Mouse (Mus musculus): ENCODE results near the gene Fgfr2.

Fgfr2 gene

GRCm38 (mm10) chr7:130340412-130341152 is 2782.6 kb downstream of the Fgfr2 start:
- DNase-seq = no peak

GRCm38 (mm10) chr7:130337601-130338000 is 2785.5 kb downstream of the Fgfr2 start:
- no peak for DNase-seq

- peak; percentile 58 for DNase-seq
Measured at GRCm38 (mm10) chr7:130335440-130336051, 2787.6 kb downstream of the Fgfr2 start.

GRCm38 (mm10) chr7:130332515-130333220 is 2790.5 kb downstream of the Fgfr2 start:
- DNase-seq = no peak

GRCm38 (mm10) chr7:130327603-130328365 is 2795.4 kb downstream of the Fgfr2 start:
- DNase-seq = no peak

GRCm38 (mm10) chr7:130325983-130326433 is 2797.1 kb downstream of the Fgfr2 start:
- DNase-seq = peak; percentile 28

GRCm38 (mm10) chr7:130324716-130325401 is 2798.3 kb downstream of the Fgfr2 start:
- DNase-seq = no peak

GRCm38 (mm10) chr7:130323766-130324165 is 2799.4 kb downstream of the Fgfr2 start:
- no peak for DNase-seq

GRCm38 (mm10) chr7:130319799-130320556 is 2803.2 kb downstream of the Fgfr2 start:
- no peak for DNase-seq

GRCm38 (mm10) chr7:130316294-130316693 is 2806.9 kb downstream of the Fgfr2 start:
- no peak for DNase-seq

GRCm38 (mm10) chr7:130315221-130315620 is 2807.9 kb downstream of the Fgfr2 start:
- no peak for DNase-seq

GRCm38 (mm10) chr7:130314658-130315057 is 2808.5 kb downstream of the Fgfr2 start:
- no peak for DNase-seq

GRCm38 (mm10) chr7:130311362-130311761 is 2811.8 kb downstream of the Fgfr2 start:
- no peak for DNase-seq

- no peak for DNase-seq
Measured at GRCm38 (mm10) chr7:130309180-130309579, 2814.0 kb downstream of the Fgfr2 start.

- DNase-seq = no peak
Measured at GRCm38 (mm10) chr7:130307036-130307435, 2816.1 kb downstream of the Fgfr2 start.

- no peak for DNase-seq
Measured at GRCm38 (mm10) chr7:130304642-130305041, 2818.5 kb downstream of the Fgfr2 start.

- DNase-seq = no peak
Measured at GRCm38 (mm10) chr7:130303464-130303863, 2819.7 kb downstream of the Fgfr2 start.

- no peak for DNase-seq
Measured at GRCm38 (mm10) chr7:130300606-130301005, 2822.5 kb downstream of the Fgfr2 start.

- DNase-seq = no peak
Measured at GRCm38 (mm10) chr7:130298926-130299594, 2824.1 kb downstream of the Fgfr2 start.

- DNase-seq = no peak
Measured at GRCm38 (mm10) chr7:130291179-130291578, 2832.0 kb downstream of the Fgfr2 start.

- DNase-seq = no peak
Measured at GRCm38 (mm10) chr7:130289428-130289790, 2833.7 kb downstream of the Fgfr2 start.

Measured in kidney, adult 11 months (tissue).